Mouse (Mus musculus) liver, adult 2 months (tissue): ENCODE results near the gene Papln.

Experiments used
- CTCF ChIP-seq: fragments of 200-500 bp; IDR thresholded peaks from 2 replicates; pipeline ENCODE4 v1.5.1; 2011; ENCODE audit warnings: low read depth, low read length, control low read depth
- POLR2A ChIP-seq: fragments of 200-500 bp; IDR thresholded peaks from 2 replicates; pipeline ENCODE4 v1.6.1; 2011; ENCODE audit warnings: low read length, control low read depth; ENCODE audit not compliant: insufficient read depth; ENCODE audit errors: extremely low read depth

DNA sequence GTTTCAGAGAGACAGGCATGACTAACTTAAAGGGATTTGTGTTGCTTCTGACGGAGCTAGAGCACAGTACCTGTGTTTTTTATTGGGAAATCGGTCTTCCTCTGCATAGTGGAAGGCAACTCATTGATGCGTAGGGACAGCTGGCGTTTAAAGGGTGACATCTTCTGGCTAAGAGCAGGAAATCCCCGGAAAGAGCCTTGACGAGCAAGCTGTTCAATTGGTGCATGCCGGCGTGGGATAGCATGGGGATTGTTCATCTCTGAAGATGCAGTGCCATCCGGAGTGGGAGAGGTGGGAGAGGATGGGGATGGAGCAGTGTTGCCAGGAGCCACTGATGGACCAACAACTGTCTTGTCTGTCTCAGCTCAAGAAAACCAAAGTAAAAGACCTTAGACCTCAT is 37.5 kb downstream of the Papln start:
- TF ChIP-seq CTCF, result no peak
- no peak for TF ChIP-seq POLR2A
